Mouse (Mus musculus) embryonic fibroblast, embryonic 13.5 days (primary cell): ENCODE data around the gene Wdr66.

ENCODE experiments used
- CTCF ChIP-seq: IDR thresholded peaks from 2 replicates; pipeline ENCODE4 v1.5.1; 2011; ENCODE audit warnings: mild to moderate bottlenecking, control low read depth, low read length, moderate library complexity, borderline replicate concordance; ENCODE audit not compliant: insufficient read depth
- POLR2A ChIP-seq: IDR thresholded peaks from 2 replicates; pipeline ENCODE4 v1.6.1; 2011; ENCODE audit warnings: low read depth, mild to moderate bottlenecking, control low read depth, low read length, moderate library complexity

DNA sequence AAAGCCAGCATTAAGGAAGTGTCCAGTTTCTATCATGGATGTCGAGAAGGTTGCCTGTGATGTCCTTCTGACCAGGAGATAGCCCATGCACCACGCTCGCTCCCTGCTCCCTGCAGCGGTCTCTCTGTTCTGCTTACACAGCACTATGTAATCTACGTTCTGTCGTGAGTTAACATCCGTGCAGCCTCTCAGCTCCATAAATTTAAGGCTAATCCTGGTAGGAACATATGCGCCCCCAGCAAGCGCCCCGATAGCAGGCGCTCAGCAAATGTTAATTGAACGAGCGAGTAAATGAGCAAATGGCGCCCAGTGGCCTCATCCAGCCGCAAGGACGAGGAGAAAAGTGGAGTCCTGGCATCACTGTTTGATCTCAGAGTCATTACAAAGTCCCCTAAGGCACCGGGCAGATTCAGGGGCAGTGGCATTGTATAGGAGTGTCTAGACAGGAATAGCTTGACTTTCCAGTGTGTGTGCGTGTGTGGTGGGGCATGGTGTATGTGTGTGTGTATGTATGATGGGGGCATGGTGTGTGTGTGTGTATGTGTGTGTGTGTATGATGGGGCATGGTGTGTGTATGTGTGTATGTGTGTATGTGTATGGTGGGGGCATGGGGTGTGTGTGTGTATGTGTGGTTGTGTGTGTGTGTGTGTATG, 55.9 kb downstream of the Wdr66 start:
- no peak for TF ChIP-seq POLR2A
- no peak for TF ChIP-seq CTCF
